Mouse (Mus musculus) small intestine, adult 2 months (tissue): ENCODE data around the gene 4930507D05Rik. TPM values are rescaled to one million over a fixed set of nuclear protein-coding genes. Genes with fewer than 3 reads are reported as not detected.
A peak's percentile ranks its signal among the peaks of the same experiment; 100 is the strongest.

ENCODE experiments used
- H3K27ac ChIP-seq: fragments of 200-500 bp; 2 replicates; pipeline ENCODE4 v1.5.1; 2012; ENCODE audit warnings: low read depth, low read length, control low read depth, inconsistent platforms; ENCODE audit not compliant: insufficient read depth
- H3K27me3 ChIP-seq: fragments of 200-500 bp; 2 replicates; pipeline ENCODE4 v1.6.1; 2012; ENCODE audit warnings: mild to moderate bottlenecking, moderate library complexity, low read length, inconsistent platforms; ENCODE audit not compliant: control insufficient read depth, insufficient read depth
- H3K36me3 ChIP-seq: fragments of 200-500 bp; 2 replicates; pipeline ENCODE4 v1.6.1; 2012; ENCODE audit warnings: mild to moderate bottlenecking, low read length, control low read depth, inconsistent platforms; ENCODE audit not compliant: control insufficient read depth, insufficient read depth
- H3K4me1 ChIP-seq: fragments of 200-500 bp; 2 replicates; pipeline ENCODE4 v1.6.1; 2012; ENCODE audit warnings: low read length, inconsistent platforms, mixed read lengths; ENCODE audit not compliant: control insufficient read depth, insufficient read depth, insufficient read length
- H3K4me3 ChIP-seq: fragments of 200-500 bp; 2 replicates; pipeline ENCODE4 v1.5.1; 2012; ENCODE audit warnings: low read depth, mild to moderate bottlenecking, control low read depth, inconsistent platforms, low read length, moderate library complexity
- CTCF ChIP-seq: fragments of 200-500 bp; IDR thresholded peaks from 2 replicates; pipeline ENCODE4 v1.5.1; 2012; ENCODE audit warnings: low read depth, mild to moderate bottlenecking, control low read depth, inconsistent platforms, low read length, moderate library complexity, mixed read lengths; ENCODE audit not compliant: insufficient replicate concordance, insufficient read length; ENCODE audit errors: extremely low read depth
- POLR2A ChIP-seq: fragments of 200-500 bp; IDR thresholded peaks from 2 replicates; pipeline ENCODE4 v1.6.1; 2012; ENCODE audit warnings: low read depth, mild to moderate bottlenecking, control low read depth, inconsistent platforms, low read length, moderate library complexity
- WGBS: fragments of 180-500 bp; shearing (Covaris S2); methylation state at CpG from one replicate; pipeline ENCODE4 v1.1.7; 2018; 5-methylcytosine and 5-hydroxymethylcytosine counted together
- polyA plus RNA-seq: library from polyadenylated mRNA; depleted of rRNA; stranded (reverse); fragments of >200 nt; gene quantifications from 2 replicates; pipeline ENCODE4 v1.2.3, GENCODE M21; 2012

4930507D05Rik gene
- polyA plus RNA-seq, 1 experiment = not detected

GRCm38 (mm10) chr10:62413606-62413982 is 35.7 kb upstream of the 4930507D05Rik start:
- 11% methylated on average over 4 of the region's 4 CpGs for WGBS
- Histone ChIP-seq H3K4me3 (peak overlapping the region; percentile 27; the same call in 1 of the 2 replicates), H3K36me3 (peaks cover 41% of the 10 kb centered on the region), H3K27me3 (no peaks in the 10 kb centered on the region), H3K27ac (peak overlapping the region; percentile 100), H3K4me1 (peaks cover 43% of the 10 kb centered on the region)
- TF ChIP-seq CTCF (no peak), POLR2A (no peak)

DNA sequence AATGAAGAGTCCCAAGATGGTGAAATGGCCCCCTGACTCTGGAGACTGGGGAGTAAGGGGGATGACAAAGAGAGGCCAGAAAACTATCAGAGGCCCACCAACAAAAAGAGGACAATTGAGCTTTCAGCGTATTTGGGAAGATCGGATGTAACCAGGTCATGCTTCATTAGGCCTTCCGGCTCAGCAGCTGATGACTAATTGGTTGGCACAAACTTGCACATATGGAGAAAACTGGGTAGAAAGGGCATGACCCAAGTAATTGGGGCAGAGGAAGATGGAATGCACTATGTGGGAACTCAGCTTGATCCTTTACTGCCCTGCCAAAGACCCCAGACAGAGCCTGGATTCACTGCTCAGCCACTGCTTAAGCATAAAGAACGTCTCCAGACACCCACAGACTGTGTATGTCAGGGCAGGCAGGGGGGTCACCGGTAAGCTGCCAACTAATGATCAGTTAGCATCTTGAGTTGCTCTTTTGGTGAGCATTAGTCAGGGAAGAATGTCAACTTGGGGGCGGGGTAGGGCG is 30.4 kb upstream of the 4930507D05Rik start:
- Histone ChIP-seq H3K36me3 (peaks cover 21% of the 10 kb centered on the region), H3K27ac (peak overlapping the region; percentile 91), H3K27me3 (no peaks in the 10 kb centered on the region), H3K4me3 (peak overlapping the region; percentile 36), H3K4me1 (peaks cover 43% of the 10 kb centered on the region)
- TF ChIP-seq POLR2A (no peak), CTCF (no peak)
- 61% methylated on average over 7 of the region's 7 CpGs for WGBS

DNA sequence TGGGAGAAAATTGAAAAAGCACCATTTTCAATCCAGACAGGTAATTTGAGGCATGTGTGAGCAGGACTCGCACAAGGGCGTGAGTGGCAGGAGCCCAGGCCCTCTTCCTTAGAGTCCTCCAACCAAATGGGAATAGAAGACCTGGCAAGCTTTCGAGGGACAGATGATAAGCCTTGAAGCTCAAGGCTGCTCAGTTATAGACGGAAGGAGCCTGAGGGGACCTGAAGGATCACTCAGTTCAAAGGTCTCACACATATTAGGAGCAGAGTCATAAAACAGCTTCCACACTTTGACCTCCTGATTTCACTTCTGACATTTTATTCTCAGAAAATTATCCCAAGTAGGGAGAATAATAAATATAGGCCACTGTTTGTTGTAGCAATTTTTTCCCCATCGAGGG is 29.9 kb upstream of the 4930507D05Rik start:
- no peak for TF ChIP-seq POLR2A
- no peak for TF ChIP-seq CTCF
- Histone ChIP-seq H3K27ac (peak overlapping the region; percentile 93), H3K4me1 (peaks cover 42% of the 10 kb centered on the region), H3K4me3 (peak overlapping the region; percentile 28), H3K27me3 (no peaks in the 10 kb centered on the region), H3K36me3 (peaks cover 19% of the 10 kb centered on the region)
- WGBS = 32% methylated on average over 5 of the region's 5 CpGs

- Histone ChIP-seq H3K27ac (peak overlapping the region; percentile 93), H3K27me3 (no peaks in the 10 kb centered on the region), H3K4me3 (peak overlapping the region; percentile 58), H3K36me3 (peaks cover 10% of the 10 kb centered on the region), H3K4me1 (peaks cover 40% of the 10 kb centered on the region)
- no peak for TF ChIP-seq CTCF
- TF ChIP-seq POLR2A = no peak
- WGBS = 38% methylated on average over 6 of the region's 6 CpGs
Measured at GRCm38 (mm10) chr10:62420399-62420798, 28.9 kb upstream of the 4930507D05Rik start.

GRCm38 (mm10) chr10:62421127-62421526 is 28.2 kb upstream of the 4930507D05Rik start:
- Histone ChIP-seq H3K27me3 (no peaks in the 10 kb centered on the region), H3K4me3 (peak overlapping the region; percentile 58), H3K27ac (peak overlapping the region; percentile 93), H3K4me1 (peaks cover 38% of the 10 kb centered on the region), H3K36me3 (peaks cover 9% of the 10 kb centered on the region)
- TF ChIP-seq CTCF (no peak), POLR2A (no peak)
- 79% methylated on average over 3 of the region's 3 CpGs for WGBS

DNA sequence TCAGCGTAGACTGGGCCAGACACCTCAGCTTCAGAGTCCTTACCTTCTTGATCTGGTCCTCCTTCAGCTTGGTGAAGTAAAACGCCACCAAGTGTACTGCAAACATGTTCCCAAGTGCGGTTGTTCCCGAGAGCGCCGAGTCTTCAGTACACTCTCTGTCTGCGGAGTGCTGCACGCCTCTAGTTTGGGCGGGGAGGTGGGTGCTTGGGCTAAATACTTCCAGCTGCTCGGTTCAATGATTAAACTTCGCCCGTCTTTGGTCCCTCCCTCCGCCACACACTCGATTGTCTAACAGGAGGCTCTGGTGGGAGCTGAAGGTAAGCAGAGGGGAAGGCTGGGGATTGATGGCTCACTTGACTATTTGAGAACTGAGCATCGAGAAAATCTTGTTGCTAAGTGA is 27.0 kb upstream of the 4930507D05Rik start, which contains the start of gene Hkdc1:
TSS of gene Hkdc1 (minus strand) at position 237 of the 400 bp plus-strand sequence.
- no peaks in the 10 kb centered on the region for H3K27me3 ChIP-seq
- H3K4me3 ChIP-seq = peak within 1 kb of the TSS; percentile 75
- TF ChIP-seq POLR2A (peak; percentile 99), CTCF (no peak)
- H3K27ac ChIP-seq = peak within 1 kb of the TSS; percentile 93
- peaks cover 3% of the 10 kb centered on the region for H3K36me3 ChIP-seq
- H3K4me1 ChIP-seq = peaks cover 28% of the 10 kb centered on the region
- 20% methylated on average over 15 of the region's 15 CpGs for WGBS

GRCm38 (mm10) chr10:62425081-62425871 is 24.0 kb upstream of the 4930507D05Rik start:
- Histone ChIP-seq H3K36me3 (peaks cover 18% of the 10 kb centered on the region), H3K27me3 (no peaks in the 10 kb centered on the region), H3K4me3 (no peak overlapping the region), H3K4me1 (peaks cover 15% of the 10 kb centered on the region; the same call in 1 of the 2 replicates), H3K27ac (peak overlapping the region; percentile 94)
- WGBS = 29% methylated on average over 9 of the region's 9 CpGs
- TF ChIP-seq CTCF = no peak
- no peak; the same call in 1 of the 2 replicates for TF ChIP-seq POLR2A
